Mouse (Mus musculus): ENCODE results near the gene Borcs6. TPM values are rescaled to one million over a fixed set of nuclear protein-coding genes. Genes with fewer than 3 reads are reported as not detected.
"Not testable (repeated sequence)": the region's sequence is repeated elsewhere in the genome, so short reads cannot be mapped to it uniquely, and the experiment has no call there.

Borcs6 gene
- polyA plus RNA-seq, 1 experiment: not detected

DNA sequence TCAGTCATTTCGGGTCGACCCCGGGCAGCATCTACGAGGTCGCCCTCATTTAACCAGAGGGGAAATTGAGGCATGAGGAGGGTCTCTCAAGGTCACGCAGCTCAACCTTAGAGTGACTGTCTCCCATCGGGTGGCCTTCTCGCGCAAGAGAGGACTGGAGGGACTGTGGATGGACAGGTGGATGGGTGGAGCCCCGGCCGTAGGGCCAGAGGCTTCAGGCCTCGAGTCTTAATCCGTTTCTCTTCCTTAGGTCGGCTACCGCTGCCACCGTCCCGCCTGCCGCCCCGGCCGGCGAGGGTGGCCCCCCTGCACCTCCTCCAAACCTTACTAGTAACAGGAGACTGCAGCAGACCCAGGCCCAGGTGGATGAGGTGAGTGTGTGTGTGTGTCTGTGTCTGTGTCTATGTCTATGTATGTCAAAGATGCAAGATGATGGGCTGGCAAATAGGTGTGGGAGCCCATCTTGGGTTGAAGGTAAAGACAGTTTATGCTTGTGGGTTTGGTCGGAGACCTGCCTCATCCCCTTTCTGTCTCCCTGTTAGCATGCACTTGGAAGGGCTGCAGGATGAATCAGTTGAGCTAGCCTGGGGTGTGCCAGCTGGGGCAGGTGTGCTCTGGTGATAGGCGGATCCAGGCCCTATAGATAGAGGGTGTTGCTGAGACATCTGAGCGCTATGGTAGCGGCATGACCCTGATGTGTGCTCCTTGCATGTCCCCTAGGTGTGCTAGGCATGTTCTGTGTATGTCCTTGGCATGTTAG is 29.5 kb downstream of the Borcs6 start:
- H3K4me1 ChIP-seq (ENCODE audit: control insufficient read depth, insufficient read depth, low read length): peaks cover 38% of the 10 kb centered on the region
- H3K27ac ChIP-seq (ENCODE audit: insufficient read depth, low read depth, low read length): peak overlapping the region; percentile 97
- TF ChIP-seq POLR2A (IDR thresholded peaks at IDR 0.05; ENCODE audit: insufficient read depth, low read depth, low read length) (no peak), CTCF (IDR thresholded peaks at IDR 0.05; ENCODE audit: insufficient read depth, low read depth, low read length) (no peak)
- peak overlapping the region; percentile 86 for H3K4me3 ChIP-seq (ENCODE audit: insufficient read depth, low read depth, low read length)
- 3% methylated on average over 25 of the region's 25 CpGs for WGBS

DNA sequence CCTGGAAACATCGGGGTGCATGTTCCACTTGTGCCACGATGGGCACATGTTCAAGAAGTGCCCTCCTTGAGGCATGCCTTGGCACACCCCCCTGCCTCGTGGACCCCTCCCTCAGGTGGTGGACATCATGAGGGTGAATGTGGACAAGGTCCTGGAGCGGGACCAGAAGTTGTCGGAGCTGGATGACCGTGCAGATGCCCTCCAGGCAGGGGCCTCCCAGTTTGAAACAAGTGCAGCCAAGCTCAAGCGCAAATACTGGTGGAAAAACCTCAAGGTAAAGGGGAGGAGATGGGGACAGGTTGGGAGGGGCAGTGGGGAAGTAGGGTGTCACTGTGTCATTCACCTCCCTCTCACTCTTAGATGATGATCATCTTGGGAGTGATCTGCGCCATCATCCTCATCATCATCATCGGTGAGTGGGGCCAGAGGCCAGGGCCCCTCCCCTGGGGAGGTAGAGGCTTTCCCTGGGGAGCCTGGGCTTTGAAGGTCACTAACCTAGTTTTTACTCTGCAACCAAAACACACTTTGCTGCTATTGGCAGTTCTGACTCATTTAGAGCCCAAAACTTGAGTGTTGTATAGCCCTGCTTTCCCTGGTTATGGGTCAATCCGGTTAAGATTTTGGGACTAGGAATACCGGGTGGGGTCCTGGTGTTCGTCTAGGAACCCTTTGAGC is 30.2 kb downstream of the Borcs6 start:
- TF ChIP-seq POLR2A (IDR thresholded peaks at IDR 0.05; ENCODE audit: insufficient read depth, low read depth, low read length) (no peak), CTCF (IDR thresholded peaks at IDR 0.05; ENCODE audit: insufficient read depth, low read depth, low read length) (no peak)
- 41% methylated on average over 12 of the region's 12 CpGs for WGBS
- Histone ChIP-seq H3K4me1 (ENCODE audit: control insufficient read depth, insufficient read depth, low read length) (peaks cover 40% of the 10 kb centered on the region), H3K27ac (ENCODE audit: insufficient read depth, low read depth, low read length) (peak overlapping the region; percentile 97), H3K4me3 (ENCODE audit: insufficient read depth, low read depth, low read length) (peak overlapping the region; percentile 86)

DNA sequence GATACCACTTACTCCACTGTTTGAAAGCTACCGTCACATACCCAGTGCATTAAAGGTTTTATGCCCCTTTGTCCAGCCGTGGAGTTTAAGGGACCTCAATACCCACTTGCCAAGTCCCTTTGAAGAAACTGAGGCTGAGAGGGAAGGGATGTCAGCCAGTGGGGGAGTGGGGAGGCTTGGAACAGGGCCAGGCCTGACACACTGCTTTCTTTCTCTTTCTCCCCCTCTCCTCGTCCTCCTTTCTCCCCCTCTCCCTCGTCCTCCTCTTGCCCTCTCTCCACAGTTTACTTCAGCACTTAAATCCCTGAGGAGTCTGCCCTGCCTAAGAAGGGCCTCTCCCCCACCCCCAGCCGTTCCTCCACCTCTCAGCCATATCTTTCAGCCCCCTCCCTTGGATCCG is 30.9 kb downstream of the Borcs6 start:
- TF ChIP-seq POLR2A (IDR thresholded peaks at IDR 0.05; ENCODE audit: insufficient read depth, low read depth, low read length) (no peak), CTCF (IDR thresholded peaks at IDR 0.05; ENCODE audit: insufficient read depth, low read depth, low read length) (no peak)
- 14% methylated on average over 6 of the region's 6 CpGs for WGBS
- Histone ChIP-seq H3K4me3 (ENCODE audit: insufficient read depth, low read depth, low read length) (peak overlapping the region; percentile 86), H3K4me1 (ENCODE audit: control insufficient read depth, insufficient read depth, low read length) (peaks cover 40% of the 10 kb centered on the region), H3K27ac (ENCODE audit: insufficient read depth, low read depth, low read length) (peak overlapping the region; percentile 36; the same call in 1 of the 2 replicates)

DNA sequence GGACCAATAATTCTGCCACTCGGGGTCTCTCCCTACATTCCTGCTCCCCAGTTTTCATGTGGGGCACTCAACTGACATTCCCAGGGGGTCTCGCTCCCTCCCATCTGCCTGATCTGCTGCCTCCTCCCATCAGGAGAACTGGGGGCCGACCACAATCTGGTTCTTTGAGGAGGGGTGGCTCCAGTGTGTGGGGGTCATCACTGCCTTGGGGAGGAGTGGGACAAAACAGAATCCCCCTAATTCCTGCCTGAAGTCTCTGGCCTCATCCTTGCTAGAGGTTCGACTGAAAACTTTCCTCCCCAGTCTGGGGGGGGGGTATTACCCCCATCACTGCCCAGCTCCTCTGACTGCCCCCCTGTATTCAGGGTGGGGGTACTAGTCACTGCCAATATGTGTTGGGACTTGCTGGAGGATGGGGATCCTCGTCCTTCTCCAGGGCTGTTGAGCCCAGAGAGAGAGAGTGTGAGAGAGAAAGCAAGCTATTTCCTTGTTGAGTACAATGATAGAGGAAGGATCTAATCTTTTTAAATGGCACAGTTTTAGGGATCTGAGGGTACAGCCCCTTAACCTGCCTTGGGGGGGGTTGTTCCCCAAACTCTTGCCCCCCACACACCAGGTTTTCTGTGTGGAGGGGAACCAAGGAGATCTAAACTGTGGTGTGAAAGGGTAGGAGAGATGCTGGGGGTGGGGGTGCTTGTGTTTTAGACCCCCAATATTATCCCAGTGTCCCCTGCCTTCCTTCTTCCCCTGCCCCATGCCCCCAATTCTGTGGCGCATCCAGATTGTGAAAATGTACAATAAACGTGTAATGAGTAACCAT is 32.3 kb downstream of the Borcs6 start:
- Histone ChIP-seq H3K4me3 (ENCODE audit: insufficient read depth, low read depth, low read length) (no peak overlapping the region), H3K4me1 (ENCODE audit: control insufficient read depth, insufficient read depth, low read length) (peaks cover 33% of the 10 kb centered on the region), H3K27ac (ENCODE audit: insufficient read depth, low read depth, low read length) (no peak overlapping the region)
- 54% methylated on average over 7 of the region's 7 CpGs for WGBS
- no peak for TF ChIP-seq POLR2A (IDR thresholded peaks at IDR 0.05; ENCODE audit: insufficient read depth, low read depth, low read length)
- TF ChIP-seq CTCF (IDR thresholded peaks at IDR 0.05; ENCODE audit: insufficient read depth, low read depth, low read length): no peak

DNA sequence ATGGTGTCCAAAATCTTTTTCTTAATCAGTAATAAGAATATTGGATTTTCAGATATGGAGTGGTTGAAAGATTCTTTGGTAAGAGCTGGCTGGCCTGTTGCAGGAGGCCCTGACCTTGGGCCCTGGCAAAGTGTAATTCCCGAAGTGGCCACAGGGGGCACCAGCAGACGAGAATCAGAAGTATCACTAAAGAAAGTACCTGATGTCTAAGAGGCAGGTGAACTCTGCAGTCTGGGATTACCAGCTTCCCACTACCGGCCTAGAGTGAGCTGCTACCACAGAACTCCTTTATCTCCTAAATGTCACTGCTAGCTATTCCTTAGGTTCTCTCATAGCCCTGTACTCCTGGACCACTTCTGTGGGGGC is 32.9 kb downstream of the Borcs6 start:
- WGBS: 3% methylated on average over 3 of the region's 3 CpGs
- Histone ChIP-seq H3K4me1 (ENCODE audit: control insufficient read depth, insufficient read depth, low read length) (peaks cover 34% of the 10 kb centered on the region), H3K27ac (ENCODE audit: insufficient read depth, low read depth, low read length) (no peak overlapping the region), H3K4me3 (ENCODE audit: insufficient read depth, low read depth, low read length) (no peak overlapping the region)
- no peak for TF ChIP-seq POLR2A (IDR thresholded peaks at IDR 0.05; ENCODE audit: insufficient read depth, low read depth, low read length)
- no peak for TF ChIP-seq CTCF (IDR thresholded peaks at IDR 0.05; ENCODE audit: insufficient read depth, low read depth, low read length)

DNA sequence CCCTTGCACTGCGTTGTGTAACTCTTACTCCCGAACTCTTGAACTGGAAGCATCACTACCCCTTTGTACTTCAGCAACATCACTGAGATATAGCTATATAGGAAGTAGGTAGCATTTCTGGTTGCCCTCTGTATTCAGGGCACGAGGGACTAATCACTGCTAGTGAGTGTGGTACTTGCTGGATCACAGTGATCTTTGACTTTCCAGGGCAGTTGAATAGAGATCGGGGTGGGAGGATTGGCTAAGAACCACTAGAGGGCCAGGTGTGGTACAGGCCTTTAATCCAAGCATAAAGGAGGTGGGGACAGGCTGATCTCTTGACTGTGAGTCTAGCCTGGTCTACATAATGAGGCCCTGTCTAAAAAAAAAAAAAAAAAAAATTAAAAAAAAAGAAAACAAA is 33.4 kb downstream of the Borcs6 start:
- H3K4me3 ChIP-seq (ENCODE audit: insufficient read depth, low read depth, low read length): no peak overlapping the region
- H3K4me1 ChIP-seq (ENCODE audit: control insufficient read depth, insufficient read depth, low read length): peaks cover 34% of the 10 kb centered on the region
- WGBS: 83% methylated on average over 4 of the region's 4 CpGs
- TF ChIP-seq CTCF (IDR thresholded peaks at IDR 0.05; ENCODE audit: insufficient read depth, low read depth, low read length) (no peak), POLR2A (IDR thresholded peaks at IDR 0.05; ENCODE audit: insufficient read depth, low read depth, low read length) (no peak)
- H3K27ac ChIP-seq (ENCODE audit: insufficient read depth, low read depth, low read length): no peak overlapping the region

DNA sequence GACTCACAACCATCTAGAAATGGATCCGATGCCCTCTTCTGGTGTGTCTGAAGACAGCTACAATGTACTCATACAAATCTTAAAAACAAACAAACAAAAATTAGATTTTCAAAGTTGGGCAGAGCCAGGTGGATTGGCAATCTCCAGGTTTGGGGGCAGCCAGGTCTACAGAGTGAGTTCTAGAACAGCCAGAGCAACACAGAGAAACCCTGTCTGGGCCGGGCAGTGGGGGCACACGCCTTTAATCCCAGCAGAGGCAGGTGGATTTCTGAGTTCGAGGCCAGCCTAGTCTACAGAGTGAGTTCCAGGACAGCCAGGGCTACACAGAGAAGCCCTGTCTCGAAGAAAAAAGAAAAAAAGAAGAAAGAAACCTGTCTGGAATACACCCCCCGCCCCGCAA is 34.3 kb downstream of the Borcs6 start:
- peaks cover 39% of the 10 kb centered on the region for H3K4me1 ChIP-seq (ENCODE audit: control insufficient read depth, insufficient read depth, low read length)
- WGBS: 91% methylated on average over 7 of the region's 7 CpGs
- H3K4me3 ChIP-seq (ENCODE audit: insufficient read depth, low read depth, low read length): not testable (repeated sequence)
- 0 out of 2 replicates have a peak overlapping the region, but pooled peaks have one; percentile 98 for H3K27ac ChIP-seq (ENCODE audit: insufficient read depth, low read depth, low read length)

DNA sequence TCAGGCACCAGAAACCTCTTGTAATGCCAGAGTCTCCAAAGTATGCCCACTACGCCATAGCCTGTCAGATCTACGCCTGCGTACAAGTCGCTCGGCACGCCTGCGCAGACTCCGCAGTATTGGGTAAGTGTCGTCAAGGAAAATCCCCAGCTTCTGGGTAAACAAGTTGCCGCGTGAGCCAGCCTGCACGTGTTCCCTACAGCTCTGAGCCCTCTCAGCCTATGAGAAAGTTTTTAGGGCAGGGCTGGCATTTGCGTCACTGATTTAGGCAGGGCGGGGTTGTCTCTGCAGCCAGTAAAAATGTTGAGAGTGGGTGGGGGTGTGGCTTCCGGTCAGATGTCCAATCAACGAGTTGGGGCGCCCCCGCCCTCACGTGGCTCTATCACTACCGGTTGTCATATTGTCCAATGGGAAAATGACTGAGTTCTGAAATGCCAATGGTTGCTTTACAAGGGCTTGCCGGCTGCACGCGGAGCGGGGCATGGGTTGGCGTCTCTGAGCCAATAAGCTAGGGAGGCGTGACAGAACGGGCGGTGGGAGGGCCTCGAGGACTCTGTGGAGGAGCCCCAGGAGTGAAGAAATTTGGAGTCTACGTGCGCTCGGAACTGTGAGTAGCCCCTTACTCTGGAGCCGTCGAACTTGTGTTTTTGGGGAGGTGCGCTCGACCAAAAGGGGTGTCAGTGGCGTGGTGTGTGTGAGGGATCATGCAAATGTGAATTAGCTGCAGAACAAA is 35.3 kb downstream of the Borcs6 start, which contains the start of gene Per1:
Gene Per1, plus strand, starts transcription at position 521 of the 733 bp plus-strand sequence.
- H3K4me1 ChIP-seq (ENCODE audit: control insufficient read depth, insufficient read depth, low read length): peaks cover 34% of the 10 kb centered on the region
- H3K27ac ChIP-seq (ENCODE audit: insufficient read depth, low read depth, low read length): peak within 1 kb of the TSS; percentile 99
- H3K4me3 ChIP-seq (ENCODE audit: insufficient read depth, low read depth, low read length): peak within 1 kb of the TSS; percentile 65
- under 1% methylated on average over 37 of the region's 37 CpGs for WGBS
- peak; percentile 78 for TF ChIP-seq POLR2A (IDR thresholded peaks at IDR 0.05; ENCODE audit: insufficient read depth, low read depth, low read length)
- TF ChIP-seq CTCF (IDR thresholded peaks at IDR 0.05; ENCODE audit: insufficient read depth, low read depth, low read length): no peak

Measured in olfactory bulb, adult 2 months (tissue).